Mouse (Mus musculus) liver (tissue): ENCODE results near the gene Ube2e2.
A peak's percentile ranks its signal among the peaks of the same experiment; 100 is the strongest.
"Not testable (repeated sequence)": the region's sequence is repeated elsewhere in the genome, so short reads cannot be mapped to it uniquely, and the experiment has no call there.

ENCODE experiments used
- DNase-seq: peaks from one replicate; pipeline ENCODE4 v3.0.0-alpha.2; 2020; ENCODE audit warnings: mixed read lengths

Gene Ube2e2

GRCm38 (mm10) chr14:18731154-18731553, 162.9 kb downstream of the Ube2e2 start:
- DNase-seq: no peak

GRCm38 (mm10) chr14:18720601-18721591, 173.2 kb downstream of the Ube2e2 start:
- DNase-seq: no peak

- DNase-seq: no peak
Measured at GRCm38 (mm10) chr14:18716970-18717369, 177.1 kb downstream of the Ube2e2 start.

- DNase-seq: no peak
Measured at GRCm38 (mm10) chr14:18715529-18715928, 178.5 kb downstream of the Ube2e2 start.

GRCm38 (mm10) chr14:18697662-18698225, 196.3 kb downstream of the Ube2e2 start:
- no peak for DNase-seq

- not testable (repeated sequence) for DNase-seq
Measured at GRCm38 (mm10) chr14:18696418-18696817, 197.6 kb downstream of the Ube2e2 start.

GRCm38 (mm10) chr14:18678121-18678836, 215.8 kb downstream of the Ube2e2 start:
- DNase-seq: no peak

GRCm38 (mm10) chr14:18670712-18671111, 223.4 kb downstream of the Ube2e2 start:
- no peak for DNase-seq

GRCm38 (mm10) chr14:18669301-18669935, 224.6 kb downstream of the Ube2e2 start:
- no peak for DNase-seq

GRCm38 (mm10) chr14:18668309-18668708, 225.8 kb downstream of the Ube2e2 start:
- not testable (repeated sequence) for DNase-seq

- DNase-seq: no peak
Measured at GRCm38 (mm10) chr14:18667755-18668154, 226.3 kb downstream of the Ube2e2 start.

- no peak for DNase-seq
Measured at GRCm38 (mm10) chr14:18666251-18666650, 227.8 kb downstream of the Ube2e2 start.

- DNase-seq: peak; percentile 16
Measured at GRCm38 (mm10) chr14:18665267-18666024, 228.6 kb downstream of the Ube2e2 start.

GRCm38 (mm10) chr14:18663666-18664065, 230.4 kb downstream of the Ube2e2 start:
- DNase-seq: no peak

- no peak for DNase-seq
Measured at GRCm38 (mm10) chr14:18657777-18658753, 236.0 kb downstream of the Ube2e2 start.

GRCm38 (mm10) chr14:18649123-18649675, 244.9 kb downstream of the Ube2e2 start:
- no peak for DNase-seq

GRCm38 (mm10) chr14:18641656-18642055, 252.4 kb downstream of the Ube2e2 start:
- no peak for DNase-seq

- no peak for DNase-seq
Measured at GRCm38 (mm10) chr14:18638753-18639456, 255.2 kb downstream of the Ube2e2 start.

- DNase-seq: no peak
Measured at GRCm38 (mm10) chr14:18637739-18638138, 256.3 kb downstream of the Ube2e2 start.

- DNase-seq: no peak
Measured at GRCm38 (mm10) chr14:18628170-18628569, 265.9 kb downstream of the Ube2e2 start.
